Mouse (Mus musculus) bone marrow, adult 2 months (tissue): ENCODE measurements around the gene Hsp90ab1.

Experiments used
- CTCF ChIP-seq: fragments of 200-500 bp; IDR thresholded peaks from 2 replicates; pipeline ENCODE4 v1.5.1; 2011; ENCODE audit warnings: low read length, control low read depth; ENCODE audit not compliant: control insufficient read depth, insufficient read depth
- POLR2A ChIP-seq: fragments of 200-500 bp; IDR thresholded peaks from 2 replicates; pipeline ENCODE4 v1.6.1; 2011; ENCODE audit warnings: low read depth, mild to moderate bottlenecking, control low read depth, low read length, borderline replicate concordance; ENCODE audit not compliant: control insufficient read depth

- TF ChIP-seq CTCF, result no peak
- TF ChIP-seq POLR2A, result no peak
Observed at GRCm38 (mm10) chr17:45545278-45545961, 27.7 kb downstream of the Hsp90ab1 start.
